Mouse (Mus musculus): ENCODE measurements around the gene Lyrm1. TPM values are rescaled to one million over a fixed set of nuclear protein-coding genes. Genes with fewer than 3 reads are reported as not detected.

Gene Lyrm1
- total RNA-seq, 2 experiments from 2014 or later = 13.2 to 14.4 TPM

GRCm38 (mm10) chr7:119892742-119893141 is 2.9 kb upstream of the Lyrm1 start:
- intact Hi-C loops (cut with DNase I) = no loop called here
- no peak for TF ChIP-seq CTCF (IDR thresholded peaks at IDR 0.05)
- no peak for DNase-seq (ENCODE audit: extremely low spot score in 1 of 2, low spot score in 2 of 2)
- no peak overlapping the region for H3K27ac ChIP-seq
- no peak overlapping the region for H3K4me3 ChIP-seq

DNA sequence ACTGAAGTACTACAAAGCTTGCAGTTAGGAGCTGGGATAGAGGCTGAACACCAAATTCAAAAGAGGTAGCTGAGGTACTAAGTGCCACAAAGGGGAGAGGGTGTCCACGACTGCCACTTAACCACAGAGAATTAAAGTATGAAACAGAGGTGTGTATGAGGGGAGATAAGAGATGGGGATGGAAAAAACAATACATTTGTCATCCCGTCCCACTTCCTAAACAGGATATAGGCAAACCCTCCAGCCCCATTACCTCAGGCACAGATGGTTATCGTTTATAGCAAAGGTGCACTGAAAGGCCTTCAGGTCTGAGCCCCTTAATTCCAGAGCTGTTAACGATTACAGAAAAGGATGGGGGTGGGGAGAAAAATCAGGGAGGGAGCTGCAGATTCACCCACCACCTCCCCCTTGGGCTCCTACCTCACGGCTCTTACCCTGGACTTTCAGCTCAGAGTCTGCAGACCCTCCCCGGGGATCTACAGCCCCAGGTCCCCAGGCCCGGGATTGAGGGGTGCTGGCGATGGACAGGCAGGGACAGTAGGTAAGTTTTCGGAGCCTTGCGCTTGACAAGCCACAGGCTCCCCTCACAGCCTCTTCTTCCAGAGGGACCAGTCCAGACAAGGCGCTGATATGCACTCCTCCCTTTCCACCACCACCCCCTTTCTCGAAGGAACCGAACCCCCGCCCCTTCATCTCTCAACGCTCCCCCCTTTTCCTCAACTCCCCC is 680 bp upstream of the Lyrm1 start:
- peak overlapping the region; percentile 62 for H3K4me3 ChIP-seq
- TF ChIP-seq CTCF (IDR thresholded peaks at IDR 0.05) = no peak
- intact Hi-C loops (cut with DNase I) = loop anchor here (2.0 to 5.0 kb wide), 3 partner anchors 102 to 207 kb away; partner anchors contain the start of genes Thumpd1 and Tmem159
- H3K27ac ChIP-seq = peak overlapping the region; percentile 100
- no peak for DNase-seq (ENCODE audit: extremely low spot score in 1 of 2, low spot score in 2 of 2)

- no peak for DNase-seq (ENCODE audit: extremely low spot score in 1 of 2, low spot score in 2 of 2)
- intact Hi-C loops (cut with DNase I) = loop anchor here (5.0 kb wide), 2 partner anchors 175 to 205 kb away; partner anchors contain the start of genes Thumpd1 and Tmem159
- Histone ChIP-seq H3K27ac (no peak overlapping the region; the same call in 1 of the 2 replicates), H3K4me3 (no peak overlapping the region)
- no peak for TF ChIP-seq CTCF (IDR thresholded peaks at IDR 0.05)
Measured at GRCm38 (mm10) chr7:119897521-119898109, 2.0 kb downstream of the Lyrm1 start.

GRCm38 (mm10) chr7:119898247-119898856 is 2.7 kb downstream of the Lyrm1 start:
- H3K27ac ChIP-seq = peak overlapping the region; percentile 61; the same call in 1 of the 2 replicates
- no peak for TF ChIP-seq CTCF (IDR thresholded peaks at IDR 0.05)
- H3K4me3 ChIP-seq = no peak overlapping the region
- no peak for DNase-seq (ENCODE audit: extremely low spot score in 1 of 2, low spot score in 2 of 2)
- intact Hi-C loops (cut with DNase I) = loop anchor here (5.0 kb wide), 2 partner anchors 176 to 204 kb away; partner anchors contain the start of genes Thumpd1 and Tmem159

GRCm38 (mm10) chr7:119899386-119900057 is 3.9 kb downstream of the Lyrm1 start:
- no peak for DNase-seq (ENCODE audit: extremely low spot score in 1 of 2, low spot score in 2 of 2)
- Histone ChIP-seq H3K27ac (peak overlapping the region; percentile 61; the same call in 1 of the 2 replicates), H3K4me3 (no peak overlapping the region)
- TF ChIP-seq CTCF (IDR thresholded peaks at IDR 0.05) = no peak
- intact Hi-C loops (cut with DNase I) = loop anchor here (5.0 kb wide), 2 partner anchors 177 to 203 kb away; partner anchors contain the start of genes Thumpd1 and Tmem159

DNA sequence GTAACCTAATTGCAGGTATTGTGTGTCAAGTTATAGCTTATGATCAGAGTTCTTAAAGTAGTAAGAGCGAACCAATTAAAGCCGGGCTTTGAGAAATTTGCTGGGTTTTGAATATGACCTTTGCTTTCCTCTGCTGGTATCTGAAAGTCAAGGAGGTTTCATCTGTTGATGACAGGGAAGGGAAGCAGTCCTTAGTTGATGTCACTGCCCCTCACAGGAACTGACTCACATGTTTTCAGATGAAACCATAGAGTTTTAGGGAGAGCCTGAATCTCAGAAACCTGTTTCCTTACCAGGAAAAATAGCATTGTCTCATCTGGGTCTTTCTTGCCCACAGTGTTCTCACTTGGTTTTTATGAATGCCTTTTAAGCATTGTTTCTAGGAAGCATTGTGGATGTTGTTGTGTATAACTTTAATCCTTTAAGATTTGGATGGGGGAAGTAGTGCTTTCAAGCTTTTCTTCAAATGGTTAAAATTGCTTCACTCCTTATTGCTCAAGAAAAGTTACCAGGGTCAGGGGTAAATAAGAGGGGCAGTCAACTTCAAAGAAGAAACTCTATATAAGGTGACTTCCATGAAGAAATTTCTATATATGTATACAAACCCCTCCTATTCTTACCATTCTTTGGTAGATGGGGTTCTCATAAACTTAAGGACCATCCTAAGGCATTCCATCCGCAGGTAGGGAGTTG is 11.0 kb downstream of the Lyrm1 start:
- Histone ChIP-seq H3K27ac (no peak overlapping the region), H3K4me3 (no peak overlapping the region)
- TF ChIP-seq CTCF (IDR thresholded peaks at IDR 0.05) = no peak
- intact Hi-C loops (cut with DNase I) = no loop called here
- DNase-seq (ENCODE audit: extremely low spot score in 1 of 2, low spot score in 2 of 2) = no peak

DNA sequence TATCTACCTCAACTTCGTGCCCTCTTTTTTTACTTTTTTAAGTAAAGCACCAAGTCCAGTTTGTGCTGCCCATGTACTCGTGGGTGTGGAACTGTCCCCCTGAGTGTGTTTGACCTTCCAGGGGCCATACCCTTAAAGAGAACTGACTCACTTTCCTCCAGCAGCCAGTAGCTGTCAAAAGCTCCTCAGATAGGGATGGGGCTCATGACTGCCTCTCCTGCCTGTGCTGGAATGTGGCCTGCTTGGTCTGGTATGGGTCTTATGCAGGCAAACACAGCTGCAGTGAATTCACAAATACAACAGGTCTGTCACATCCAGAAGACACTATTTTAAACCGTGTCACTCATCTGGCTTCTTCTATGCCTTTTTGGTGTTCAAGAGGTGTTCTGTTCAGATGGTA is 16.1 kb downstream of the Lyrm1 start:
- intact Hi-C loops (cut with DNase I) = no loop called here
- no peak for DNase-seq (ENCODE audit: extremely low spot score in 1 of 2, low spot score in 2 of 2)
- Histone ChIP-seq H3K27ac (no peak overlapping the region), H3K4me3 (no peak overlapping the region)
- no peak for TF ChIP-seq CTCF (IDR thresholded peaks at IDR 0.05)

- Histone ChIP-seq H3K27ac (no peak overlapping the region), H3K4me3 (no peak overlapping the region)
- DNase-seq (ENCODE audit: extremely low spot score in 1 of 2, low spot score in 2 of 2) = no peak
- intact Hi-C loops (cut with DNase I) = no loop called here
- no peak for TF ChIP-seq CTCF (IDR thresholded peaks at IDR 0.05)
Measured at GRCm38 (mm10) chr7:119920457-119920856, 24.8 kb downstream of the Lyrm1 start.

DNA sequence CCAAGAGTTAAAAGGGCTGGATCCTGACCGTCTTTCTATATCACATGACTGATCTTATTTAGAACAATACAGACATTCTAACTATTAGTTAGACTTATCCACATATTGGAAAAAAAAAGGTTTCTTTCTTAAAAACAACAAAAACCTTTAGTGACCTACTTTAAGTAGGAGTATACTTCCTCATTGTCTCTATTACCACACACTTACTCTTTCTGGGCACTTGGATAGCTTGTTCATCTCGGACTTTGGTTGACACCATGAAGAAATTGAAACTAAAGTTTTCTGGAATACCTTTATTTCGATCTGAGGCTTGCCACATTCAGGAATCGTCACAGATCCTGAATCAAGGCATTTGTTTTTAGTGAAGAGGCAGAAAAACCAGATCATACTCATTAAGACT is 25.4 kb downstream of the Lyrm1 start:
- intact Hi-C loops (cut with DNase I) = no loop called here
- TF ChIP-seq CTCF (IDR thresholded peaks at IDR 0.05) = no peak
- DNase-seq (ENCODE audit: extremely low spot score in 1 of 2, low spot score in 2 of 2) = no peak
- Histone ChIP-seq H3K27ac (no peak overlapping the region), H3K4me3 (no peak overlapping the region)

DNA sequence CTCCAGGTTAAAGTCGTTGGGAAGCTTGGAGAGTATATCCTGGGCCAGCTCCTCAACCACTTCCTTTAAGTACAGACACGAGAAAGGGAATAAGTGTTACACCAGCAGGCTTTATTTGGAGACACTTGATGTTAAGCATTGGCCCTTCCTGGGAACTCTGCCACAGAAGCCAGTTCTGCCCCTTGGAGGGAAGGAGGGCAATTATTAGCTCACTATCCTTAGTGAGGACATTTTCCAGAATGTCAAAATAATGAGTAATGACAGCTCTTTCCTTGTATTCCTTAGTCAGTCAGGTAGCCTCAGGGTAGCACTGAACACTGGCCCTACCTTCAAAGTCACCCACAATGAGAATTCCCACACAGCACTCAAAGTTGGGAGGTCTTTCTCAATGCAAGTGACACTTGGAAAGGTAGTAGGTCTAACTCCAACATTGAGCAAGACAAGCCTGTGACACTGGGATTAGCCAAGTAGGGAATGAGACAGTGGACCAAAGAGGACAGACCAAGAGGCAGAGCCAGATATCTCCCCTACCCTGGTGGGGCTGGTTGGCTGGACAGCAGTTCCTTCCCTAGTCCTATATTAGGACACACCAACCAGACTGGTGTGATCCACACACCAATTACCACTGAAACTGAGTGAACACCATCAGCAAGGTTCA is 33.3 kb downstream of the Lyrm1 start:
- H3K4me3 ChIP-seq = no peak overlapping the region
- TF ChIP-seq CTCF (IDR thresholded peaks at IDR 0.05) = no peak
- no peak overlapping the region for H3K27ac ChIP-seq
- DNase-seq (ENCODE audit: extremely low spot score in 1 of 2, low spot score in 2 of 2) = no peak
- intact Hi-C loops (cut with DNase I) = no loop called here

DNA sequence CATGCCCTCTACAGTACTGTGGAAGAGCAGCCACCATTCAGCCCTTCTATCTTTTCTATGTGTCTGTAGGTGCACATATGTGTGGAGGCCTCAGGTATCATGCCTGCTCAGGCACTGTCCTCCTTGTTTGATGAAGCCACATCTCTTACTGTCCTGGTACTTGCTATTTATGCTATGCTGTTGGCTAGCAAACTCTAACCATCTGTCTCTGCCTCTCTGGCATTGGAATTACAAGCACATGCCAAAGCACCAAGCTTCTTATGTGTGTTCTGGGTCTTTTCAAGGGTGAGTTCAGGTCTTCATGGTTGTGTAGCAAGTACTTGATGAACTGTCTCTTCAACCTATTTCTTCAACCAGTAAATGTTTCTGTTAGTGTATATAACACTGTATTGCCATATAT is 40.7 kb downstream of the Lyrm1 start:
- Histone ChIP-seq H3K4me3 (no peak overlapping the region), H3K27ac (no peak overlapping the region)
- intact Hi-C loops (cut with DNase I) = no loop called here
- DNase-seq (ENCODE audit: extremely low spot score in 1 of 2, low spot score in 2 of 2) = no peak
- no peak for TF ChIP-seq CTCF (IDR thresholded peaks at IDR 0.05)
